22 mouse cellular contexts compared by ENCODE assay signal in genomic region chr3:134223956-134224355, GRCm38 (mm10). TPM values are rescaled to one million over a fixed set of nuclear protein-coding genes. Genes with fewer than 3 reads are reported as not detected.
A peak's percentile ranks its signal among the peaks of the same experiment; 100 is the strongest.
DNase-seq lines count a peak whose midpoint lies in the region; ATAC-seq and TF ChIP-seq lines count a peak whose summit lies in the region.
"Had no signal": no experiment of that assay in that cellular context is flagged by ENCODE, and none has a peak within 500 bp of the region (broad histone marks: within the 10 kb centered on the region; RNA-seq: fewer than 3 reads in every experiment).

No protein-coding gene starts in this region.

- DNase-seq in embryonic facial prominence, embryonic 14.5 days (ENCODE audit: low spot score): peak; percentile 3
- no peak for DNase-seq in embryonic facial prominence, embryonic 10.5 days (ENCODE audit: low spot score)
- peak; percentile 70 for DNase-seq in forebrain, embryonic 14.5 days (ENCODE audit: low spot score)
- peak; percentile 7 for DNase-seq in heart, adult 11 months
- DNase-seq in heart, postnatal 36 days: no peak
- DNase-seq in forebrain, postnatal 0 days: peak; percentile 46
- DNase-seq in adrenal gland, adult 2 months: no peak
- DNase-seq: adrenal gland, postnatal 10 days; adrenal gland, postnatal 25 days; B cell, adult 2 months; cerebellum, adult 11-12 months; cerebellum, adult 2 months; cerebellum, adult 9-10 months; cerebellum, postnatal 10 days; cerebellum, postnatal 25 days had no signal

- no peak for ATAC-seq in embryonic facial prominence, embryonic 14.5 days (ENCODE audit: low read depth)
- peak; percentile 34; the same call in 1 of the 2 replicates for ATAC-seq in forebrain, embryonic 14.5 days
- ATAC-seq in forebrain, embryonic 12.5 days (ENCODE audit: low FRiP score): no peak
- peak; percentile 50 for ATAC-seq in forebrain, postnatal 0 days
- ATAC-seq: activated CD4-positive, CD25-positive, alpha-beta regulatory T cell, adult 4 months; CD4-positive, CD25-positive, alpha-beta regulatory T cell, adult 4 months; Patski had no signal

- H3K4me2 ChIP-seq in embryonic facial prominence, embryonic 14.5 days (ENCODE audit: low read depth, low read length): no peak overlapping the region
- H3K4me2 ChIP-seq in forebrain, embryonic 14.5 days (ENCODE audit: low read length): no peak overlapping the region
- no peak overlapping the region for H3K4me2 ChIP-seq in forebrain, embryonic 12.5 days
- no peak overlapping the region for H3K4me2 ChIP-seq in forebrain, postnatal 0 days (ENCODE audit: low read depth)
- H3K4me2 ChIP-seq: embryonic facial prominence, embryonic 13.5 days had no signal

- no peaks in the 10 kb centered on the region for H3K27me3 ChIP-seq in embryonic facial prominence, embryonic 14.5 days (replicated peaks; ENCODE audit: control insufficient read depth, insufficient read depth, low read length)
- H3K27me3 ChIP-seq in embryonic facial prominence, embryonic 10.5 days (replicated peaks; ENCODE audit: low read depth, poor library complexity, severe bottlenecking): no peaks in the 10 kb centered on the region
- H3K27me3 ChIP-seq in forebrain, embryonic 14.5 days (replicated peaks; ENCODE audit: control insufficient read depth, insufficient read depth, low read length): no peaks in the 10 kb centered on the region
- H3K27me3 ChIP-seq in forebrain, embryonic 12.5 days: no peaks in the 10 kb centered on the region
- H3K27me3 ChIP-seq in forebrain, postnatal 0 days (ENCODE audit: insufficient read depth, low read length): no peaks in the 10 kb centered on the region
- H3K27me3 ChIP-seq: CH12.LX; embryonic facial prominence, embryonic 13.5 days; Patski had no signal

- no peak overlapping the region for H3K9ac ChIP-seq in embryonic facial prominence, embryonic 14.5 days (ENCODE audit: low read depth, low read length)
- H3K9ac ChIP-seq in forebrain, embryonic 14.5 days (ENCODE audit: low read length): no peak overlapping the region
- no peak overlapping the region for H3K9ac ChIP-seq in forebrain, embryonic 12.5 days
- H3K9ac ChIP-seq in forebrain, postnatal 0 days: no peak overlapping the region
- H3K9ac ChIP-seq: embryonic facial prominence, embryonic 13.5 days had no signal

- H3K36me3 ChIP-seq in embryonic facial prominence, embryonic 14.5 days (ENCODE audit: control insufficient read depth, insufficient read depth, low read length): no peaks in the 10 kb centered on the region
- H3K36me3 ChIP-seq in embryonic facial prominence, embryonic 10.5 days (replicated peaks): no peaks in the 10 kb centered on the region
- H3K36me3 ChIP-seq in forebrain, embryonic 14.5 days (ENCODE audit: control insufficient read depth, insufficient read depth, low read length): no peaks in the 10 kb centered on the region
- H3K36me3 ChIP-seq in forebrain, embryonic 12.5 days (replicated peaks): no peaks in the 10 kb centered on the region
- H3K36me3 ChIP-seq in forebrain, postnatal 0 days (ENCODE audit: insufficient read depth): no peaks in the 10 kb centered on the region
- H3K36me3 ChIP-seq: embryonic facial prominence, embryonic 13.5 days; G1E had no signal

- intact Hi-C loops in heart, postnatal 36 days (cut with DNase I): no loop called here

- H3K27ac ChIP-seq in embryonic facial prominence, embryonic 14.5 days (replicated peaks; ENCODE audit: low read depth, low read length): no peak overlapping the region
- no peak overlapping the region for H3K27ac ChIP-seq in embryonic facial prominence, embryonic 10.5 days (replicated peaks)
- no peak overlapping the region for H3K27ac ChIP-seq in forebrain, embryonic 14.5 days (ENCODE audit: low read depth, low read length)
- H3K27ac ChIP-seq in forebrain, embryonic 12.5 days: no peak overlapping the region
- H3K27ac ChIP-seq in forebrain, postnatal 0 days (ENCODE audit: low read depth, low read length): no peak overlapping the region
- H3K27ac ChIP-seq: embryonic facial prominence, embryonic 13.5 days had no signal

- no peak for TF ChIP-seq CTCF in forebrain, postnatal 0 days (IDR thresholded peaks at IDR 0.05; ENCODE audit: low read depth)

- WGBS in embryonic facial prominence, embryonic 14.5 days: 69% methylated on average over 7 of the region's 7 CpGs
- 83% methylated on average over 7 of the region's 7 CpGs for WGBS in embryonic facial prominence, embryonic 10.5 days
- 71% methylated on average over 7 of the region's 7 CpGs for WGBS in forebrain, embryonic 14.5 days
- 89% methylated on average over 7 of the region's 7 CpGs for WGBS in forebrain, embryonic 12.5 days
- 56% methylated on average over 7 of the region's 7 CpGs for WGBS in forebrain, postnatal 0 days

- H3K4me3 ChIP-seq in embryonic facial prominence, embryonic 14.5 days (ENCODE audit: low read depth, low read length): no peak overlapping the region
- H3K4me3 ChIP-seq in embryonic facial prominence, embryonic 10.5 days: no peak overlapping the region
- H3K4me3 ChIP-seq in forebrain, embryonic 14.5 days (ENCODE audit: low read depth, low read length): no peak overlapping the region
- H3K4me3 ChIP-seq in forebrain, embryonic 12.5 days (replicated peaks): no peak overlapping the region
- no peak overlapping the region for H3K4me3 ChIP-seq in forebrain, postnatal 0 days (ENCODE audit: low read depth, low read length)
- H3K4me3 ChIP-seq: embryonic facial prominence, embryonic 13.5 days had no signal

- H3K4me1 ChIP-seq in embryonic facial prominence, embryonic 14.5 days (ENCODE audit: control insufficient read depth, insufficient read depth, low read length): no peaks in the 10 kb centered on the region
- no peaks in the 10 kb centered on the region for H3K4me1 ChIP-seq in embryonic facial prominence, embryonic 10.5 days
- no peaks in the 10 kb centered on the region for H3K4me1 ChIP-seq in forebrain, embryonic 14.5 days (ENCODE audit: control insufficient read depth, insufficient read depth, low read length)
- no peaks in the 10 kb centered on the region for H3K4me1 ChIP-seq in forebrain, embryonic 12.5 days
- H3K4me1 ChIP-seq in forebrain, postnatal 0 days (ENCODE audit: insufficient read depth): no peaks in the 10 kb centered on the region
- H3K4me1 ChIP-seq: embryonic facial prominence, embryonic 13.5 days had no signal

- no peaks in the 10 kb centered on the region for H3K9me3 ChIP-seq in embryonic facial prominence, embryonic 14.5 days (ENCODE audit: control insufficient read depth, low read length)
- H3K9me3 ChIP-seq in embryonic facial prominence, embryonic 10.5 days: no peaks in the 10 kb centered on the region
- H3K9me3 ChIP-seq in forebrain, embryonic 14.5 days (replicated peaks; ENCODE audit: control insufficient read depth, low read length): no peaks in the 10 kb centered on the region
- H3K9me3 ChIP-seq in forebrain, embryonic 12.5 days: no peaks in the 10 kb centered on the region
- no peaks in the 10 kb centered on the region for H3K9me3 ChIP-seq in forebrain, postnatal 0 days (ENCODE audit: low read length)
- H3K9me3 ChIP-seq: embryonic facial prominence, embryonic 13.5 days had no signal

RNA-seq across cellular contexts. Expression of gene Cxxc4, which starts 12.3 kb away (rescaled TPM):
- 5.4 and 6.1 TPM in 2 replicates for polyA plus RNA-seq in embryonic facial prominence, embryonic 14.5 days (2014; fragmentation: Nextera tagmentation; extraction: Ambion mirVana)
- 8.7 and 9.3 TPM in 2 replicates for polyA plus RNA-seq in embryonic facial prominence, embryonic 10.5 days (2016; fragmentation: Nextera tagmentation; extraction: Ambion mirVana)
- 18.2 and 20.5 TPM in 2 replicates for polyA plus RNA-seq in forebrain, embryonic 14.5 days (2014; fragmentation: Nextera tagmentation; extraction: Ambion mirVana)
- 20.9 and 25.5 TPM in 2 replicates for polyA plus RNA-seq in forebrain, embryonic 12.5 days (2016; fragmentation: Nextera tagmentation; extraction: Ambion mirVana)
- 1 to 10 TPM; 2.2 to 2.5 TPM for total RNA-seq in heart, postnatal 36 days (2021)
- 34.4 and 39.0 TPM in 2 replicates for total RNA-seq in forebrain, postnatal 0 days (2014; rRNA removed)
- 19.8 and 23.3 TPM in 2 replicates for polyA plus RNA-seq in forebrain, postnatal 0 days (2015; fragmentation: Nextera tagmentation; extraction: Ambion mirVana)
- 1 to 10 TPM; 5.4 to 7.4 TPM for total RNA-seq in adrenal gland, adult 2 months (2021)
- polyA plus RNA-seq in adrenal gland, adult 2 months (2012; rRNA removed): 2.7 and 3.0 TPM in 2 replicates
- polyA plus RNA-seq: CD4-positive, CD25-positive, alpha-beta regulatory T cell, adult 4 months; G1E had no signal

Comparison
In these comparisons a context has a peak if more than half of its experiments do, and no peak if none do; other contexts are left out.
1. ATAC-seq: peak in forebrain, embryonic 14.5 days (single experiment) and forebrain, postnatal 0 days (single experiment); none in embryonic facial prominence, embryonic 14.5 days (single experiment) and forebrain, embryonic 12.5 days (single experiment).
2. DNase-seq: peak in embryonic facial prominence, embryonic 14.5 days (single experiment), forebrain, embryonic 14.5 days (single experiment), heart, adult 11 months (single experiment) and forebrain, postnatal 0 days (single experiment); none in embryonic facial prominence, embryonic 10.5 days (single experiment), heart, postnatal 36 days (0 of 2) and adrenal gland, adult 2 months (single experiment).